Mouse (Mus musculus): ENCODE measurements around the gene Pak4.
"Not testable (repeated sequence)": the region's sequence is repeated elsewhere in the genome, so short reads cannot be mapped to it uniquely, and the experiment has no call there.

DNA sequence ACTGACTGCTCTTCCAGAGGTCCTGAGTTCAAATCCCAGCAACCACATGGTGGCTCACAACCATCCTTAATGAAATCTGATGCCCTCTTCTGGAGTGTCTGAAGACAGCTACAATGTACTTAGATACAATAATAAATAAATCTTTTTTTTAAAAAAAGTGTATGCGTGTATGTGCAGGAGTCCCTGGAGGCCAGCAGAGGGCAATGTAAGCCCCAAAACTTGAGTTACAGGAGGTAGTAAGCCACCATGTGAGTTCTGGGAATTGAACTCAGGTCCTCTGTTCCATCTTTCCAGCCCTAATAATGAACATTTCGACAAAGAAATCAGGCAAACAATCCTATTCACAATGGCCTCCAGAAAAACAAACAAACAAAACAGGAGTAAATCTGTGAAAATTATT is 5.8 kb upstream of the Pak4 start:
- not testable (repeated sequence) for TF ChIP-seq CTCF, POLR2A (IDR thresholded peaks at IDR 0.05; ENCODE audit: insufficient read depth, low read depth, low read length)
